Mouse (Mus musculus): ENCODE data around the gene Sh3d19. TPM values are rescaled to one million over a fixed set of nuclear protein-coding genes. Genes with fewer than 3 reads are reported as not detected.

Gene Sh3d19
- polyA plus RNA-seq, 1 experiment from 2014 or later = 16.0 TPM

DNA sequence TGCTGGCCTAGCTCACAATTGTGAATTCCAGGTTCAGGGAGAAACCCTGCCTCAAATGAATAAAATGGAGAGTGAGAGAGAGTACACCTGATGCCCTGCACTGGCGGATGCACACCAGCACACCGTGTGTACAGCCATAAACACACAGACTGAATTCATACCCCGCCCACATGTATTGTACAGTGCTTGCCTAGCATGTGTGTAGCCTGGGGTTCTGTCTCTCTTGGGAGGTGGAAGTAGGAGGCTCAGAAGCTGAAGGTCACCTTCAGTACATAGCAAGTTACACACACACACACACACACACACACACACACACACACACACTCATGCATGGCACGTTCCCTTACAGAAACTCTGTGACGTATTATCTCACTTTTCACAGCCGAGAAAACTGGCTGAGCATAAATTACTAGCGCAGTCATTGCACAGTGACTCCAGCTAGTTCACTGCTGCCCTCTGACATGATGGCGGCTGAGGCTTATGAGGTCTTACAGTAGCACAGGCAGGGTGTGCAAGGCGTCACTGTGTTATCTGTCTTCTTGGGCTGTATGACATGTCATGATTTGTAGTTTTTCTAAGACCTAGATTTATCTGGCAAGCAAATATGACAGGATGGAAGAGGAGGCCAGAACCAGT is 62.7 kb downstream of the Sh3d19 start:
- no peak overlapping the region for H3K4me2 ChIP-seq
- H3K4me1 ChIP-seq = peaks cover 5% of the 10 kb centered on the region
- no peaks in the 10 kb centered on the region for H3K36me3 ChIP-seq
- H3K9me3 ChIP-seq (replicated peaks) = no peaks in the 10 kb centered on the region
- H3K4me3 ChIP-seq (replicated peaks) = no peak overlapping the region
- 76% methylated on average over 9 of the region's 9 CpGs for WGBS
- no peak overlapping the region for H3K9ac ChIP-seq (replicated peaks)
- H3K27me3 ChIP-seq (replicated peaks) = no peaks in the 10 kb centered on the region
- ATAC-seq (ENCODE audit: low FRiP score) = no peak
- H3K27ac ChIP-seq (replicated peaks) = no peak overlapping the region

DNA sequence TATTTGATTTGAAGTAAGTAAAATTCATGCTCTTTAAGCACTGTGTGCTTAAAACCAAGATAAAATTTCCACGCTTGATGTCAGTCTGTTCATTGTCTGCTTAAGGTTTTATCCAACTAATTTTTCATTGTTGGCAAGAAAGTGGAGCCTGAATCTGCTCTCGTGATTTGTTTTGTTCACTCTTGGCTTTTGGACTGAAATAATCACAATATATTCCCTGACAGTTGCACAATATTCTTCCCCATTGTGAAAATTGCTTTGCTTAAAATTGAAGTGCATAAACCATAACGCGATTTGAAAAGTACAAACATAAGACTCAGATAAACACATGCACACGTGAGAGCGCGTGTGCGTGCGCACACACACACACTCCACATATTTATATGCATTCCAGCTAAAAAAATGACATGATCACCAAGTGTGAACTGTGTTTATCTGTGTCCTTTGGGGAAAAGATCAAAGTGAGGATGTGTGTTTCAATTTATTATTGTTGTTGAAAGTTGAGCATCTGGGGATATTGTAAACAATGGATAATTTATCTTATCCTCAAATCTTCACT is 67.1 kb downstream of the Sh3d19 start:
- Histone ChIP-seq H3K36me3 (peaks cover 2% of the 10 kb centered on the region; the same call in 1 of the 2 replicates), H3K4me2 (no peak overlapping the region), H3K4me3 (replicated peaks) (no peak overlapping the region), H3K27me3 (replicated peaks) (no peaks in the 10 kb centered on the region), H3K9me3 (replicated peaks) (no peaks in the 10 kb centered on the region), H3K27ac (replicated peaks) (peak overlapping the region; percentile 20; the same call in 1 of the 2 replicates), H3K4me1 (peaks cover 12% of the 10 kb centered on the region), H3K9ac (replicated peaks) (no peak overlapping the region)
- 85% methylated on average over 9 of the region's 9 CpGs for WGBS
- no peak for ATAC-seq (ENCODE audit: low FRiP score)

DNA sequence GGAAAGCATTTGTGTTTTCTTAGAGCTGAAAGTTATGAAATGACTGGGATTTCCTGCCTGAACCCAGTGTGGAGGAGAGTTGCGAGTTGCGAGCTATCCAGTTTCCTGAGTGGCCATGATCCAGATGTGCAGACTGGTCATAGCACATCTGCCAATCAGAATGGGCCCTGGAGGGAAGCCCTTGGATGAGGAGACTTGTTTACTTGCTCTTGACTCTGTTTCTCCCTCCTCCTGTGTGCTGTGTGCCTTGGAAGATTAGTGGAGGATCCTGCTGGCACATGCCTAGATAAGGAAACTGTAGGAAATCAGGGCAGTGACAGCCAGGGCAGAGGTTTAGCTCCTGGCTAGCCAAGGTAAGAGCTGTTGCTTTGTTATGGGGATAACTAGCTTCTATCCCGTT is 67.7 kb downstream of the Sh3d19 start:
- H3K27me3 ChIP-seq (replicated peaks) = no peaks in the 10 kb centered on the region
- no peak overlapping the region for H3K4me2 ChIP-seq
- no peak overlapping the region for H3K9ac ChIP-seq (replicated peaks)
- peak overlapping the region; percentile 51 for H3K27ac ChIP-seq (replicated peaks)
- no peaks in the 10 kb centered on the region for H3K9me3 ChIP-seq (replicated peaks)
- 64% methylated on average over 3 of the region's 3 CpGs for WGBS
- H3K4me3 ChIP-seq (replicated peaks) = no peak overlapping the region
- H3K4me1 ChIP-seq = peaks cover 12% of the 10 kb centered on the region
- no peak for ATAC-seq (ENCODE audit: low FRiP score)
- H3K36me3 ChIP-seq = peaks cover 4% of the 10 kb centered on the region; the same call in 1 of the 2 replicates

DNA sequence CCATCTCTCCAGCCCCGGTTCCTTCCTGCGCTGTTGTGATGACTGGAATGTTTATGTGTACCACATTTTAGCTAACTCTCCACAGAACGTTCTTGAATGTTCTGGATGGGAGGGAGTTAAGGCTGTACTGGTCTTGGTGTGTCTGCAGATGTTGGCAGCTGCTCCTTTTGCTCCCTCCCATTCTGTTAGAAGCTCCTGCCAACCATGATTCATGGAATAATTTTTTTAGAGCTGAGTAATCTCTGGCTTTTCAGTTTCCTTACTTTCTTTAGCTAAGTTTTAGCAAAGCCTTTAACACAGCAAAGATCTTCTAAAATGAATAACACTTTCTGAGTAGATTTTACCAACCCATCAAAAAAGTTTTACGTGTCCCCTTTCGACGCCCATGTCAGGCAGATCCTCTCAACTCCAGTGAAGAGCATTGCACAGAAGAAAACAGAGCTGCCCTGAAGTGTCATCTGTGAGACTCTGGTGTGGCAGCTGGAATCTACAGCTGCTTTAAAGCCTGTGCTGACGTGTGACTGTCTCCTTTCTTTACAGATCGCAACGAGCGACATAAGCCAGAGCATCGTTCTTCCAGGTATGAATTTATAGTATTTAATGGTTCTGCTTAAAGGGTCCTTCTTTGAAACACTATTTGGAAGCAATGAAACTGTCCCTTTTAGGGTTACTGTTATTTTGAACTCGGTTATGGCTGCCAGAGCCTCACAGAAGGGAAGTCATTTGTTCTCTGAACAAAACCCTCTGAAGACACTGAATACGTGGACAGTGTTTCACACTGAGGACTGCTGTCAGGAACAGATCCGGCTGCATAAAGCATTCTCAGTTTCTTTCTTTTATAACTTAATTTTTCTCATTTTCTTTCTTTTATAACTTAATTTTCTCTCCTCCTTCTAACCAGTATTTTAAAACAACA is 69.6 kb downstream of the Sh3d19 start:
- H3K9me3 ChIP-seq (replicated peaks) = no peaks in the 10 kb centered on the region
- 51% methylated on average over 14 of the region's 14 CpGs for WGBS

DNA sequence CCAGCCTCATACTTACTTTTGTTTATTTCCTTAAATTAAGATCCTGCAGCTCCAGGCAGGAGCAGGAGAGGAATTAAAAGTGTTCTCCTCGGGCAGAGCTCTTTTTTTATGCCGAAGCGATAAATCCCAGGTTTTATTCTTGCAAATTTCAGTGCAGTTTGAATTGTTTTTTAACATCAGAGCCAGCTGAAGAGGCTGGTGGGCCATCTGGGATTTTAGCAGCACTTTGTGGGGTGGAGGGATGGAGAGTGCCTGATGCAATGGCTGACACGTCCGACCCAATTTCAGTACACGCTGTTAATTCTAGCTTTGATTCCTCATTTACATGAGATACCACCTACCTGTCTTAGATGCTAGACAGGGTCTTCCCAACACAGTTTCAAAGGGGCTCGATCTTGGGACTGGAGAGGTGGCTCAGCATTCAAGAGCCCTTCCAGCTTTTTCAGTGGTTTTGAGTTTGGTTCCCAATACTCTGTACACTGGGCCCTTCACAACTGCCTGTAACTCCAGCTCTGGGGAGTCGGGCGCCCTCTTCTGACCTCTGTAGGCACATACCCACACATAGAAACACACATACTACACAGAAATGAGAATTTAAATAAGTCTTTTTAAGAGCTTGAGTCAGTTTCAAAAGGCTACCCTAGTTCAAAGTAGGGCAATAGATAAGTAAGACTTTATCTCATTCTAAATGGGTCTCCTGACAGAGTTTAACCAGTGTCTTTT is 76.9 kb downstream of the Sh3d19 start:
- no peak for ATAC-seq (ENCODE audit: low FRiP score)
- Histone ChIP-seq H3K4me1 (no peaks in the 10 kb centered on the region), H3K27ac (replicated peaks) (no peak overlapping the region), H3K9ac (replicated peaks) (no peak overlapping the region), H3K4me3 (replicated peaks) (no peak overlapping the region), H3K36me3 (peaks cover 15% of the 10 kb centered on the region; the same call in 1 of the 2 replicates), H3K27me3 (replicated peaks) (no peaks in the 10 kb centered on the region), H3K9me3 (replicated peaks) (no peaks in the 10 kb centered on the region), H3K4me2 (no peak overlapping the region)
- 94% methylated on average over 9 of the region's 9 CpGs for WGBS

More for the DNA sequence above, 69.6 kb downstream of the Sh3d19 start:
- Histone ChIP-seq H3K4me1 (peaks cover 12% of the 10 kb centered on the region), H3K27ac (replicated peaks) (0 out of 2 replicates have a peak overlapping the region, but pooled peaks have one; percentile 25), H3K9ac (replicated peaks) (0 out of 2 replicates have a peak overlapping the region, but pooled peaks have one; percentile 12), H3K36me3 (peaks cover 4% of the 10 kb centered on the region; the same call in 1 of the 2 replicates), H3K4me2 (no peak overlapping the region), H3K4me3 (replicated peaks) (no peak overlapping the region), H3K27me3 (replicated peaks) (no peaks in the 10 kb centered on the region)
- no peak for ATAC-seq (ENCODE audit: low FRiP score)

DNA sequence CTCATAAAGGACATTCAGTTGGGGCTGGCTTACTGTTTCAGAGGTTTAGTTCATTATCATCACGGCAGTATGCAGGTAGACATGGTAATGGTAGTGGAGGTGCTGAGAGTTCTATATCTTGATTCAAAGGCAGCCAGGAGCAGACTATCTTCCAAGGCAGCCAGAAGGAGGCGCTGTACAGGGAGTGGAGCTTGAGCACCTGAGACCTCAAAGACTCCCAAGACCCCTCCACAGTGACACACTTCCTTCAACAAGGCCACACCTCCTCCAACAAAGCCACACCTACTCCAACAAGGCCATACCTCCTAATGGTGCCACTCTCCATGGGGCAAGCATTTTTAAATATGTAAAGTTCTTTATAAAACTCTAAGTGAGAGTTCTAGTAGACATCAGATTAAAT is 78.1 kb downstream of the Sh3d19 start:
- Histone ChIP-seq H3K4me3 (replicated peaks) (no peak overlapping the region), H3K9ac (replicated peaks) (no peak overlapping the region), H3K27me3 (replicated peaks) (no peaks in the 10 kb centered on the region), H3K36me3 (peaks cover 11% of the 10 kb centered on the region; the same call in 1 of the 2 replicates), H3K4me2 (no peak overlapping the region), H3K4me1 (no peaks in the 10 kb centered on the region), H3K27ac (replicated peaks) (no peak overlapping the region), H3K9me3 (replicated peaks) (no peaks in the 10 kb centered on the region)
- 84% methylated on average over 2 of the region's 2 CpGs for WGBS
- ATAC-seq (ENCODE audit: low FRiP score) = no peak

DNA sequence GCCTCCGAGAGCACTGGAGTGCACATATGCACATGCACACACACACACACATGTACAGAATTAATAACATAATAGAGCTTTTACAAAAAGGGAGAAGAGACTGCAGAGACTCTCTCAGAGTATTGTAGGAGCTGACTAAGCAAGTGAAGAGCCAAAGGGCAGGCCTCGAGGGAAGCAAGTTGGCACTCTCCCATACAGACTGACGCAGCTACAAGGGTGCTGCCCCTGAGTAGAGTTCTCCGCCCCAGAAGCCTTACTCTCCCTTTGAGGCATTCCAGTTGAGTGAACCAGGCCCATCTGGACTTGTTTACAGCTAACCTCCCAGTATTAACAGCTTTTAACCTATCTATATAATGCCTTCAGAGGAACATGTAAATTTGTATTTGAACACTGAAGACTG is 85.8 kb downstream of the Sh3d19 start:
- no peak for ATAC-seq (ENCODE audit: low FRiP score)
- H3K4me3 ChIP-seq (replicated peaks) = no peak overlapping the region
- no peaks in the 10 kb centered on the region for H3K9me3 ChIP-seq (replicated peaks)
- no peak overlapping the region for H3K27ac ChIP-seq (replicated peaks)
- no peak overlapping the region for H3K9ac ChIP-seq (replicated peaks)
- H3K4me2 ChIP-seq = no peak overlapping the region
- no peaks in the 10 kb centered on the region for H3K36me3 ChIP-seq
- no peaks in the 10 kb centered on the region for H3K27me3 ChIP-seq (replicated peaks)
- 0 out of 2 replicates have a peak, but pooled peaks cover 3% of the 10 kb centered on the region for H3K4me1 ChIP-seq
- WGBS = 72% methylated on average over 4 of the region's 4 CpGs

DNA sequence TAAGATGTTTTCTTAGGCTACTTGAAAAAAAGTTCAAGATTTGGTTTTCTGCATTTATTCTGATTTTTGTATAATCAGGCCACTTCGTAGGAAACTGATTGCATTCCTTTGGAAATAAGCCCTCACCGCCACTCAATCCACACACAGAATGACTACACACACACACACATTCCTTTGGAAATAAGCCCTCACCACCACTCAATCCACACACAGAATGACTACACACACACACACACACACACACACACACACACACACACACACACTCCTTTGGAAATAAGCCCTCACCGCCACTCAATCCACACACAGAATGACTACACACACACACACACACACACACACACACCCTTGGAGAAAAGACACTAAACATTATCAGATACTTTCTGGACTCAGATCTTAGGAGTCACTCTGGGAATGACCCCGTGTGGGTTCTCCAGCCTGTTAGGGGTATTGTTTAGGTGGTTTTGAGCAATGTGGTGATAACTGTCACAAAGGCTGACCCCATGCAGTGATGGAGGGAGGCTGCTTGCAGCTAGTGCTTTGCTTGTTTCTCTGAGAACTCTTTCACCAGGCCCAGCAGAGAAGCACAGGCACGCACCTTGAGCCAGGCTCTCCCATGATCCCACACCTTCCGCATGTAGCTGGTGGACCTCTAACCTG is 86.7 kb downstream of the Sh3d19 start:
- H3K9me3 ChIP-seq (replicated peaks) = no peaks in the 10 kb centered on the region
- ATAC-seq (ENCODE audit: low FRiP score) = no peak
- H3K4me3 ChIP-seq (replicated peaks) = no peak overlapping the region
- H3K4me2 ChIP-seq = no peak overlapping the region
- H3K9ac ChIP-seq (replicated peaks) = no peak overlapping the region
- H3K27ac ChIP-seq (replicated peaks) = no peak overlapping the region
- no peaks in the 10 kb centered on the region for H3K36me3 ChIP-seq
- 0 out of 2 replicates have a peak, but pooled peaks cover 3% of the 10 kb centered on the region for H3K4me1 ChIP-seq
- 70% methylated on average over 6 of the region's 6 CpGs for WGBS
- H3K27me3 ChIP-seq (replicated peaks) = no peaks in the 10 kb centered on the region

DNA sequence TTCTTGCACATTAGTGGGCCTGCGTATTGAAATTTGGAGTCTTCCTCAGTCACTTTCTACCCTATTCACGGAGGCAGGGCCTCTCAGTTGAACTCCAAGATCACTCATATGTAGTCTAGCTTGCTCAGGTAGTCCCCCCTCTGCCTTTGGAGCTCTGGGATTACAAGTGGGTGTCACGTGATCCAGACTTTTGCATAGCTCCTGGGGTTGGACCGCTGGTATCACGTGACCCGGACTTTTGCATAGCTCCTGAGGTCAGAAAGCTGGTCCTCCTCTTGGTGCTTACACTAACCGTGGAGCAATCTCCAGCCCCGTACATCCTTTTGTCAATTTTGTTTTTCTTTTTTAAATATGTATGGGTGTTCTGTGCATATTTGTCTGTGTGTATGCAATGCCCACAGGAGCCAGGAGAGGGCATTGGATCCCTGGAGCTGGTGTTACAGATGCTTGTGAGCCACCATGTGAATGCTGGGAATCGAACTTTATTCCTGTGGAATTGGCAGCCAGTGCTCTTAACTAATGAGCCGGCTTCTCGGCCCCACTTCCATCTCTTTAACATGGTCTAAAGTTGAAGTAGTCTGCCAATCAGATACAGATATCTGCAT is 98.8 kb downstream of the Sh3d19 start:
- no peak for ATAC-seq (ENCODE audit: low FRiP score)
- Histone ChIP-seq H3K9ac (replicated peaks) (no peak overlapping the region), H3K4me1 (peaks cover 7% of the 10 kb centered on the region; the same call in 1 of the 2 replicates), H3K4me3 (replicated peaks) (no peak overlapping the region), H3K36me3 (no peaks in the 10 kb centered on the region), H3K9me3 (replicated peaks) (no peaks in the 10 kb centered on the region), H3K27me3 (replicated peaks) (no peaks in the 10 kb centered on the region), H3K4me2 (no peak overlapping the region), H3K27ac (replicated peaks) (no peak overlapping the region)
- WGBS = 91% methylated on average over 11 of the region's 11 CpGs

DNA sequence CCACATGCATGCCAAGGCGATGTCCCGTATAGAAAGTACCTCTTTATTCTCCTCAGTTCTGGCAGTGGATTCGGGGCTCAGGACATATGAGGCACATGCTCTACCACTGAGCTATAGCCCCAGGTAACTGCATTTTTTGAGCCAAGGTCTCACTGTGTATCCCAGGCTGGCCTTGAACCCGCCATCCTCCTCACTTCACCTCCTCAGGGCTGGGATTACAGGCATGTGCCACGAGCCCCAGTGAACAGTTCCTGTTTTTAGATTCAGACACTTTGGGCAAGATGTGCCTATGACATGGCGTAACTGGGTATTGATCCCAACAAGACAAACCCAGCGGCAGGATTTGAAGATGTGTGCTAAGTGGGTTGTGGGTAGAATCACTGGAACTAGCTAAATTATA is 99.9 kb downstream of the Sh3d19 start:
- no peaks in the 10 kb centered on the region for H3K27me3 ChIP-seq (replicated peaks)
- H3K4me3 ChIP-seq (replicated peaks) = no peak overlapping the region
- 78% methylated on average over 7 of the region's 7 CpGs for WGBS
- H3K36me3 ChIP-seq = no peaks in the 10 kb centered on the region
- H3K4me1 ChIP-seq = peaks cover 7% of the 10 kb centered on the region; the same call in 1 of the 2 replicates
- peak overlapping the region; percentile 60 for H3K27ac ChIP-seq (replicated peaks)
- no peak overlapping the region for H3K4me2 ChIP-seq
- no peak for ATAC-seq (ENCODE audit: low FRiP score)
- no peak overlapping the region for H3K9ac ChIP-seq (replicated peaks)
- H3K9me3 ChIP-seq (replicated peaks) = no peaks in the 10 kb centered on the region
